Mouse (Mus musculus) embryo, embryonic 10.5 days (tissue): ENCODE data around the gene Lrmda.
"Not testable (repeated sequence)": the region's sequence is repeated elsewhere in the genome, so short reads cannot be mapped to it uniquely, and the experiment has no call there.

Experiments used
- DNase-seq: peaks from one replicate; pipeline ENCODE4 v3.0.0-alpha.2; 2015; ENCODE audit warnings: low spot score

The Lrmda gene

DNA sequence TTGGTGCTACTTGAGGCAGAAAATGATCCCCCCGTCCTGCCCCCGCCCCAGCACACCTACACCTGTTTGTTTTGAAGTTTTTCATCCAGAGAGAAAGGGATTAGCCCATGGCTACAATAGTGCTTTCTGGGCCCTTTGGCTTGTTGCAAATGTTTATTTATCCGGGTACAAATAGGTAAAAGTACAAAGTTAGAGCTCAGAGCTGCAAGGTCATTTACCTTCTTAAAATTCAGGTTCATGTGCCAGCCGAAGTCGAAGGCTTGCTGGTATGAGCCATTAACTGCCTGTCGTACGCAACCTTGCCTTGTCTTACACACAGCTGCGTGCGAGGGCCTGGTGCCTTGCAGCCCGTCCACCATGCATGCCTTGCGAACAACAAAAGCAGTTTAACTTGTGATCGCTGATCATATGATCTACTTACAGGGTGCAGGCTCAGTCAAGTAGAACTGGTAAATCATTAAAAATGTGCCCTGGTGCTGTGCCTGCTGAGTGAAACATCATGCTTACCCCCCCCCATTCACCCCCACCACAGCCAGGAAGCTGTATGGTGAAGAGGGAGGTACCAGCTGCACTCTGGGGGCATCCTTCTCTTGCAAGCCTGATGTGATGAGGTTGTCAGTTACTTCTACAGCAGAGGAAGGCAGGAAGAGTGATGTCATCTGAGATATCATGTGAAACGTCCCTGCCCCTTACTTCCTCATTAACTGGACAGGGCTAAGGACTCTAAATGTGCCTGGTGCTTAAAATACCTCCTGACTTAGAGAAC is 781.5 kb downstream of the Lrmda start:
- no peak for DNase-seq

DNA sequence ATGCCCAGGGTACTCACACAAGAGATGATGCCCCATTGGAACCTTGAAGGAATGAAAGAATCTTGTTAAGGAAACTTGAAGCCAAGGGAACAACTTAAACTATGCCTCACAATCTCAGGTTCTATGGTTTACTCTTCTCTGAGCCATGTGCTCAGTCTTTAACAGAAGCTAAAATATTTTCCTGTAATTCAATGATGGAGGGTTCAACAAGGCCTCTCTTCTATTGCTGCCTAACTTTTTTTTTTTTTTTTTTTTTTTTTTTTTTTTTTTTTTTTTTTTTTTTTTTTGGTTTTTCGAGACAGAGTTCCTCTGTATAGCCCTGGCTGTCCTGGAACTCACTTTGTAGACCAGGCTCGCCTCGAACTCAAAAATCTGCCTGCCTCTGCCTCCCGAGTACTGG is 782.2 kb downstream of the Lrmda start:
- DNase-seq: not testable (repeated sequence)

DNA sequence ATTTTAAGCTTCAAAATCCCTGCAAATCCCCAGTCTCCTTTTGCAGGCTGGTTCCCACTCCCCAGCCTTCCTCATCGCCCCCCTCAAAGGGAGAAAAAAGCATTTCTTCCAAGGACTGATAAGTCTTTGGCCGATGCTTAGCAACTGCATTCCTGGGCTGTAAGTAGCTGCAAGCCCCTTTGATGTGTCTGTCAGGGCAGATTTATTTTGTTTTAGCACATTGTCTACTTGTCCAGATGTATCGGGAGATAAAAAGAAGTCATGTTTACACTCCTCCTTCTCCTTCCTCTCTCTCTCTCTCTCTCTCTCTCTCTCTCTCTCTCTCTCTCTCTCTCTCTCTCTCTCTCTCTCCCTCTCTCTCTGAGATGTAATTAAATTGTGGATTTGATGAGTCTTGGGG is 787.8 kb downstream of the Lrmda start:
- peak; percentile 80 for DNase-seq

DNA sequence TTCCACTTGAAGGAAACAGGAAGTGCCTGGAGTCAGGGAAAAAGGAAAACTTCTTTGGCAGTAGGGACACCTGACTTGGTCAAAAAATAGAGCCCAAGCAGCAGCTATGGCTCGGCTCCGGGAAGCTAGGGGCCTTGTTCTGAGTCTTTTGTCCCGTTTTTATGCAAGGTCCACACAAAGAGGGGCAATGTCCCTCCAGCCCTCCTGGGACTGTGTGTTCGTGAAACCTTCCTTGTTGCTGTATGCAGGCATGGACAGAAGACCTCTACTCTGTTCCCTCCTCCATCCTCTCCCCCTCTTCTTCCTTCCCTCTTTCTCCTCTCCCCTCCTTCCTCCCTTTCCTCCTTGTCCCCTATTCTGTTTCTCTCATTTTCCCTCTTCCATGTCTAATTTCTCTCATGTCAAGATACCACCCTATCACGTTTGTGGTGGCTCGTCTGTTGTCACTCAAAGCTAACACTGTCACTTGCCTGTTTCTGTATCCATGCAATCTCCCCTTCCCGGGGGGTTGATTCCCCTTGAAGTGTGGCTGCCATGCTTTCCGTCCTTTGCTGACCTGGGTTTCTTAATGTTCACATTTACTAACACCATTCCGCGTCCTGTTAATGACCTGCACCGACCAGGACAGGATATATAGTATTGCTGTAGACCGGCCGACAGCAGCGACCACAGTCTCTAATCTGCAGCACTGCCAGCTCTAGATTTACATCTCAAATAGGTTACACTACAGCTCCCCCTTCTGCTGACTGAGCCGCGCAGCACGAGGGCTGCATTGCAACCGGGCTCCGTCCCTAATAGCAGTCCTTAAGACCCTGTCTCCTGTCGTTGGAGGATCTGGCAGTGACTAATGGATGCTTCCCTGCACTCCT is 788.4 kb downstream of the Lrmda start:
- DNase-seq: peak; percentile 91

DNA sequence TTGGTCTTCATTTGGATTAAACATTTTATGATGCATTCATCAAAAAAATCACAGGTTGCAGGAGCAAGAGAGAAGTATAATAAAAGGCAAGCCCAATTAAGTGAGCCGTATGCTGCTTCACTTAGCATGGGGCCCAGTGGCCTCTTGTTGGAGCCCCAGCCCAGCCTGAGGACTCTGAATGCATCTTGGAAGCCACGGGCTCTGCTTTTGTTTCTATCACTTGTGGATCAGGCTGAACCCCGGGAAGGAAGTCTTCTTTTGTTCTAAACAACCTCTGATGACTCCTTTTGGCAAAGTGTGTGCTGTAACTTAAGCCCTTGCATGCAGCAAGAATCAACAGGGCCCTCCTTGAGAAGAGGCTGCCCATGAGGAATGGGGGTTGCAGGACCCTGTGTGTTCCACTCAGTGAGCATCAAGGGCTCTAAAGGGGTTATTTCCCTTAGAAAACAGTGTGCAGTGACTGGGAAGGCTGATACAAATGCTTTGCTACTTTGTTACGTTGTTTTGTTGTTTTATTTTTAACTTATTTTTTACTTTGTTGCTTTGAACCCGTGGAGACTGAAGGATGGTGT is 789.2 kb downstream of the Lrmda start:
- no peak for DNase-seq

DNA sequence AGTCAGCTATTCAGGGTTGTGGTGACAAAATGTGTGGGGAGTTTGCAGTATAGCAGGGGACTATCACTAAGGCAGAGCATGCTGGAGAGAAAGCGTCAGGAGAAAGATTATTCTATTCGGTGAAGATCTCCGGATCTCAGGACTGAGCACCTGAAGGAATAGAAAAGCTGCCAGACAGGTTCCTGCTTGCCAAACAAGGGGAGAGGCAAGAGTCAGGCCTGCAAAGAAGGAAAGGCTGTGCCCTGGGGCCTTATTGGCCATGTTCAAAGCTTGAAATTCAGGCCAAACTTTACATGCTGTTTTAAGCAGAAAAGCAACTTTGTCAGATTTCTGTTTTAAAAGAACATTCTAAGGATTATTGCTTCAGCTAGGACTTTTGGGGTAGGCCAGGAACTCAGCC is 789.7 kb downstream of the Lrmda start:
- no peak for DNase-seq

DNA sequence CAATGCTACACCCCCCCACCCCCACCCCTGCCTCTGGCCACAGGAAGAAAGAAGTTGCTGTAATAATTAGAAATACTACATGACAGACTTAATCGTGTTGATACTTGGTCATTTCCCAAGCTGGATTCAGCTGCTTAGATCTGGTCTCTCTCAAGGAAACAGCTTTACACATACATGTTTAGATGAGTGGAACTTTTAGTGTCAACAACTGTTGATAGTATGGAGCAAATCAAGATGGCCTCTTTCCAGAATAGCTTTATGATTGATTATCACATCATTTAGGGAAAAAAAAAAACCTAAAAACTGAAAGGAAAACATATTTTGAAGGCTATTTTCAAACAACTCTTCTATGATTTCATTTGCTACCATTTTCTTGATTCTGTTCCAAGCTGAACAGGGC is 791.0 kb downstream of the Lrmda start:
- DNase-seq: no peak

DNA sequence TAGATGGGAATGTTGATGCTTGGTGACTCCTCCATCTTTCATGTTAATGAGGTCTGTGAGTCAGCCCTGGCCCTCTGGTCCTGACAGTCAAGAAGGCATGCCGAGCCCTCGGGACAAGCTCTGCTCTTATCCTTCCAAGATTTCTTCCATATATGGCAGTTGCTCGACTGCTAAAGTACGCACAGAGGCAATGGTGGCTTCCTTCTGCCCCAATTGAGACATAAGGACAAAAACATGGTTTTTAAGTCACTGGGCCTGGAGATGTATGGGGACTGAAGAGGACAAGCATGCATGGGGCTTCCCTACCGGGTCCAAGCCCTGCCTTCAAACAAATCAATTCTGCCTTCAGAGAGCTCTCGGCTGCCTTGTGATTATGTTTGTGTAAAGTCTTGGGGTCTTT is 793.3 kb downstream of the Lrmda start:
- DNase-seq: peak; percentile 64

DNA sequence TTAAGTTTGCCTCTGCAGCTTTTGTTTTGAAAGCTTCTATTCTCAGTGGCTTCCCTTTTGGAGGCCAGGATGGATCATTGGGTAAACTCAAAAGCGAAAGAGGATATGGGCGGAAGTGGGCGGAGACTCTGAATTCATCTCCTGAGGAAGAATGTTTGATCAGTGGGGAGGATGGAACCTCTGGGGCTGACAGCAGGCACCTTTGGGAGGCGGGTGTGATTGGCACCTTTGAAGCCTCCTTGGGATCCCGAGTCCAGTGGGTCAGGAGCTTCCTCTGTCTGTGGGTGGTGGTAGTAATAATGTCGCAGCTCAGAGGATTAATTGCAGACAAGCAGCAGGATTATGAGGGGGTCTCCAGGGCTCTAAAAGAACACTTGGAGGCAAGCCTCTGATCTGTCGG is 793.9 kb downstream of the Lrmda start:
- DNase-seq: peak; percentile 84

DNA sequence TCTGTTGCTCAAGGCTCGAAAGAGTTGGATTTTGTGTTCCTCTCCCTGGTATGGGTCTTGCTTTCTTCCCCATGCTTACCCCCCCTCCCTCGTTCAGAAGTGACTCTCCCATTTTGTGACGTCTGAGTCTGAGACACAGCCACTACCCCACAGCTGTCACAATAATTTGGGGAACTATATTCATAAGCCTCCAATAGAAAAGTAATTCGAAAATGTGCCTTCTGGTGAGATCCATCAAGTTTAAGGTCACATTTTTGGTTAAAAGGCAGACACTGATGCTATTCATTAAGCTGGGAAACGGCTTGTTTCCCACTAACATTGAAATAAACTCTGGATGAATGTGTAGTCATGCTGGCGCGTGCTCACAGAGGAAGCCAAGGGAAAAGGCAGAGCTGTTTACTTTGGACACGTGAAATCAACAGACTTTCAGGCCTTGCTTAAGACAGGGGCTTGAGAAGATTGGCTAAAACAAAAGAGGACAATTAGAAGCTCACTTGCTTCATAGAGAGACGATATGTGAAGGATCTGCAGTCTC is 795.4 kb downstream of the Lrmda start:
- DNase-seq: no peak

DNA sequence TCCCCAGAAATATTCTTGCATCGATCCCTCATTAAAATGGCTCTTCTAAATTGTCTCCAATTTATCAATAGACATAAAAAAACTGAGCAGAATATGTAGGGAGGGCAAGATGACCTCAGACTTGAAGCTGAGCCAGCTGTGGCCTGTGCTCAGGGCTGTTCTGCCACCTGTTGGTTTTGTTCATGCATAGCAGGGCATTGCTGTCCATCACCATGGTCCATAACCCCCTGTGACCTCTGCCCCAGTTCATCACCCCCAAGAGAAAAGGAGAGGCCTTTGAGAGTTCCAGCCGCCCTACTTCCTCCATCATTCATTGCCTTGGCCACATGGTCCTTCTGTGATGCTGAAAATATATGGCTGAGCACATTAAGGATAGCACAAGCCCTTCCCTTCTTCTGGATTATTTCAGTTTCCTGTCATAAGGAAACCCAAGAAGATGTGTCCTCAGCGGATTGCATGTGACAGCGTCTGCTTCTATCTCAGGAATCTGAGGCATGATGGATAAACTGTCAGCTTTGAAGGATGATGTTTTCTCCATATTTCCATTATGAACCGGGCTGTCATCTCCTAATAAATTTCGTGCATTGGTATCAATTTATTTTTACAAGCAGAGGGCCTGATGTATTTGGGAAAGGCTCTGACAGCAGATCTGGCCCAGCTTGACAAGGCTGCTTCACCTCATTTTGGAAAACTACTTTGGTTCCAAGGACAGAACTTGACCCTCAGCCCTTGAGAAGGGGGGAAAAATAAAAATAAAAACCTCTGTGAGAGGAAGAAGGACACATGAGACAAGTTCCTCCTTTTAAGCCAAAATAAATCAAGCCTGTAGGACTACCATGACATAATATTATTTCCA is 798.1 kb downstream of the Lrmda start:
- peak; percentile 85 for DNase-seq

DNA sequence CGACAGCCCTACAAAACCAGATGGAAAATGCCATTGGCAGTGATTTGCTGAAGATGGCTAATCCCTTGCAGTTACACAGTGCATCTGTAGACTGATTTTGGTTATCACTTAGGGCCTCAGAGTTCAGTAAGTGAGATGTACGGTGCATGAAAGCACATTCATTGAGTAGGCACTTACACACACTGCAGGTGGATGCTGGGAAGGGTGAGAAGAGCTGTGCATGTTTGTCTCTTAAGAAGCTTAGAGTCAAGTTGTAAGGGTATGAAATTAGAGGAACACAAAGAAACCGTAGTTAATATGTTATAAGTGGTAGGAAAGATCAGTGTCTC is 798.7 kb downstream of the Lrmda start:
- no peak for DNase-seq

DNA sequence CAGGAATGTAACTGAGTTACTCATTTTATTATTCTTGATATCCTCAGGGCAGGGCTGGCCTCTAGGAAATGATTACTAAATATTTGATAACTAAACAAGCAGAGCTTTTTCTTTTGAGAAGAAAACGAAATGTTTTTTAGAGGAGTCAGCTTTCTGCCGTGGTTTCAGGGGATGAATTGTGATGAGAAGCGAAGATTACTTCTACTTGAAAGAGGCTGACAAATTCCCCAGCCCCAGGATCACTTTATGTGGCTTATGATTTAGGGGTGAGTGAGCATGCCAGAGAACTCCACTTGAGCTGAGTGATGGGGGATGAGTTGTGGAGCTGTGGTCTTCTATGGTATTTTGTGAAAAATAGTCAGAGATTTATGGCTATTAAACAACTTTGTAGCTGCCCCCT is 803.4 kb downstream of the Lrmda start:
- DNase-seq: no peak

DNA sequence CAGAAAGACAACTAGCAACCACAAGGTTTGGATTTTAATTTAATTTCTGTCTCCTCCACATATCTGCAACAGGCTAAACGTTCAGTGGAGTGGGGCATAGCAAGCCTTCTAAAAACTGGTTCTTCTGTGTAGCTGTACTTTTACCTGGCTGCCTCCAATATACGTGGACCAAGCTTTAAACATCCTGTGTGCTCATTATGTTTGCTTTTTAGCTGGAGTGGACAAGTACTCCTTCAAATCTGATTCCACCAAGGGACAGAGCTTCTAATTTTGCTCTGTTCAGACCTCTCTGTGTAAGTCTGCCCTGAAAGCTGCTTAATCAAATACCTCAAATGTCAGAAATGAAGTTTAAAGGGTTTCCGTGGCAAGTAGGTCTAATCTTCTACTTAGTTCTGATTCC is 807.3 kb downstream of the Lrmda start:
- DNase-seq: no peak

DNA sequence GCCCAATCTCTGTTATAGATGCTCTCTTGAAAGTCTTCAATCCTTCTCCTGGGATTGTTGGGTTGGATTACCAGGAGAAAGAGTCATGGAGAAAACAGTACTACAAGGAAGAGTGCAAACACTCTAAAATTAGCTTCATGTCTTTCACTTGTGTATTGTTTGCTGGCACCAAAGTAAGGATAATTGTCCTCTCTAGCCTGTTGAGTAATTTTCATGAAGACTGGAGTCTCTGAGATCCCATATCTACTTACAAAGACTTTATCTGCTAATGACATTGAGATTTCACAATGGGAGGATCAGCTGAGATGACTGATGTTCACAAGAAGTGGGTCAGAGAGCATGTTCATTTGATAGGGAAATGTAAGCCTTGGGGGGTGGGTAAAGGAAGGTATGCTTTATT is 817.5 kb downstream of the Lrmda start:
- DNase-seq: no peak

DNA sequence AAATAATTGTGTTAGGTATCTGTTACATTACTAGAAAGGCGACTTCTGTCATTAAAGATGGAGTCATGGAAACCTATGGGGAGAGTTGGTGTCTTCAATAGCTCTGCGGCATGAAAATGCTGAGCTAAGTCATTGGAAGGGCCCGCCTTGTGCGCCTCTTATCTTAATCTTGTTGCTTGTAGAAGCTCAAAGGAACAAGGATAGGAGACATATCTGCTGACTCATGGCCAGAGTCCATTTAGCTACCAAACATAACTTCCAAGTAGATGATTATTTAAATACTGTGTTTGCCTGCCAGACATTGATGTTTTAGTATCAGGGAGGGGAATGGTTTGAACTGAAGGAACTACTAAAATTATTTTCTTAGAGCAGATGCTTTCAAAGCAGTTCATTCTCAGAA is 821.6 kb downstream of the Lrmda start:
- DNase-seq: no peak

DNA sequence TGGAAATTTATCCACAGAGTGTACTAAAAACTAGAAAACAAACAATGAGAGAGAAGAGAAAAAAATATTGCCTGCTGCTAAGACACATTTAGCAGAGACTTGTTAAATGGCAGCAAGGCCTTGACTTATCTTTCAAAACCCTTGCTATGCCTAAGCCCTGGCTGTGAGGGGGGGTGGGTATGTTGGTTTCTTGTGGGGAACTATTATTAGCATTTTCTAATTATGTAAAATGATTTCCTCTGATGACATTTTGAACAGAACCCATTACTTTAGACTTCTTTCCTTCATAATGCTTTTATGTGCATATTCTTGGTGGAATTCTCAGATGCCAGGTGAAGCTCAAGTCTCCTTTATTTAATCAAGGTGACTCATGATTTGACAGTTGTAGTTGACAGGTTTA is 824.5 kb downstream of the Lrmda start:
- DNase-seq: no peak

DNA sequence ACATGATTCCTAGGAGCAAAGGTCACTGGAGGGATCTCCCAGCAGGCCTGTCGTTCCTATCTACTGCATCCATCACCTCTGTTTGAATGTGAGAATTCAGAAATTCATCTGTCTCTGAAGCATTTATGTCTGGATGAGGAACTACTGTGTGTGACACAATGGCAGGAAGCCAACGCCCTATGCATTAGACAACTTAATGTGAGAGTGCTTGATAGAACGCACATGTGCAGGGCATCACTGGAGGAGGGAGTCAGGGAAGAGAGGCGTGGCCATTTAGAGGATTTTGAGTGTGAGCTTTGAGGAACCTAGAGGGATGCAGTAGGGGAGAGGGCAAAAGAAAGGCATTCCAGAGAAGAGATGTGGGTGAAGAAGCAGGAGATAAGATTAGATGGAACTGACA is 825.9 kb downstream of the Lrmda start:
- no peak for DNase-seq

DNA sequence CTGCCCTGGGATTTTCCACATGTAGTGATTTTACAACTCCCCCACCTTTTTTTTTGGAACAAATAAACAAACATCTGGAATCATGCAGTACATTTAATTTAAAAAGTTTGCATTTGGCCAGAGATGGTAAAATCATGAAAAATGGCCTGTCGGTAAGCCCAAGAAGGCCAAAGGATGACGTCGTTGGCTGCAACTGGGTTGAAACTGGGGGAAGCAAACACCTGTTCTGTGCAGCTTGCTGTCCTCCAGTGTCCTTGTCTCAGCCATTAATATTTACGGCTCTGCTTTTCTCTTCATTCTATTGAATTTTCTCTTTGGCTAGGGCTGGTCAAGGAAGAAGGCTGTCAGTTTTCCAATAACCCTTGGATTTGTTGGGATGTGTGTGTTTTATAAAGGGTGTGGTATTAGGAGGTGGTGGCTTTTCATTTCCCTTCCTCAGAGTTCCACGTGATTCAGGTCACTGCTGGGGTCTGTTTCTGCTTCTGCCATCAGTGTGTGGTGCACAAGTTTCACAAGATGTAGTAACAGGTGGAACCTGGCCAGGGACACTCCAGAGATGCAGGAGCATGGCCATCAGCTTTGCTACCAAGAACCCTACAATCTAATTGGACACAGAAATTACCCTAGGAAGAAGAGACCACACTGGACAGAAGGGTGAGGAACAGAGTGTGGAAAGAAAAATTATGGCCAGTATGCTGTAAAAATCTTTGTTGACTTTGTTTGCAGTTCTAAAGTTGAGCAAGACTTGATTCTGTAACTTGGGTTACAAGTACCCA is 827.7 kb downstream of the Lrmda start:
- no peak for DNase-seq

DNA sequence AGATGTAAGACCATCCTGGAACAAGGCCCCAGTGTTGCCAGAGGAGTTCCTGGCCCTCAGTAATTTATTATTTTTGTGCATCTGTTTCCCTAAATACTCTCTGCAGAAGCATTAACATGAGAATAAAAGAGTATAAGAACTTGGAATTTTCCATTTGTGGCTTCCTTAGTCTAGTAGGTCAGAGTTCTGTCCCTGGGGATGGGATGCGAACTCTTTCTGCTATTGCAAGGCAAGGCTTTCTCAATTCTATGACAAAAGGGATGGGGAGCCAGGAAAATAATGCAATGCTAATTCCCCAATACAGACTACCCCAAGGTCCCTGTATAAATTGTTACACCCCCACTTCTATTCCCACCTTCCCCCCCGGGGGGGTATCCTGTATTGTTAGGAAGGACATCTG is 829.6 kb downstream of the Lrmda start:
- no peak for DNase-seq

DNA sequence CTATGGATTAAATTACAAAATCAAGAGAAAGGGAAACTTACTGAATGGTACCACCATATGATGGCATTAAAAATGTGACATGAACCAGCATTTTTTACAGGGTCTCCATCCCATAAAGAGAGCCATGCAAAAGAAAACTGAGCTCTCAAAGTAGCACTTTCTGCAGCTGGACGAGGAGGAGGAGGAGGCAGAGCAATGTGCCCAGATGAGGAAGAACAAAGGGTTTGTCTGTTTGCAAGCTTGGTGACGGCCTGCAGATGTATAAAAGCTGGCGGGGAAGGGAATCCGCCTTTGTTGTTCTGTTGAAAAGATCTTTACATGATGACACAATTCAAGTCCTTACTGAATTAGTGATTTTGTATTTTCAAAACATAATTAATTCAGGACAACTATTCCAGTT is 841.1 kb downstream of the Lrmda start:
- peak; percentile 24 for DNase-seq
